Mouse (Mus musculus) erythroid progenitor cell, adult 5-6 weeks (primary cell): ENCODE results near the gene Neurod4. TPM values are rescaled to one million over a fixed set of nuclear protein-coding genes. Genes with fewer than 3 reads are reported as not detected.
"Not testable (repeated sequence)": the region's sequence is repeated elsewhere in the genome, so short reads cannot be mapped to it uniquely, and the experiment has no call there.

Experiments used
- ATAC-seq: replicated peaks from 2 replicates; pipeline ENCODE4 v1.8.0; 2016; ENCODE audit warnings: moderate number of reproducible peaks, mild to moderate bottlenecking, moderate TSS enrichment, inconsistent platforms; ENCODE audit not compliant: poor library complexity, low FRiP score, severe bottlenecking
- total RNA-seq, 2 experiments: library from RNA; stranded (forward) in 1 of 2; stranded (reverse) in 1 of 2; fragments of 150-400 nt in 1 of 2; fragments of 186-747, 209-891 nt in 1 of 2; gene quantifications; 2 replicates each; pipeline versions ENCODE4 v1.2.3 to v1.2.4; 2015 to 2017; ENCODE audit warnings: low replicate concordance in 2 of 2

The Neurod4 gene
- total RNA-seq (2015; ENCODE audit: low replicate concordance) (not detected in 2 replicates), total RNA-seq (2017; ENCODE audit: low replicate concordance) (not detected in 2 replicates)

GRCm38 (mm10) chr10:130280066-130280465 lies at the start of gene Neurod4:
TSS of gene Neurod4 (minus strand) at chr10:130280240.
- ATAC-seq = 0 out of 2 replicates have a peak, but pooled peaks have one; percentile 35

- no peak for ATAC-seq
These were observed 44.2 kb upstream of the Neurod4 start for GRCm38 (mm10) chr10:130324243-130324642.

DNA sequence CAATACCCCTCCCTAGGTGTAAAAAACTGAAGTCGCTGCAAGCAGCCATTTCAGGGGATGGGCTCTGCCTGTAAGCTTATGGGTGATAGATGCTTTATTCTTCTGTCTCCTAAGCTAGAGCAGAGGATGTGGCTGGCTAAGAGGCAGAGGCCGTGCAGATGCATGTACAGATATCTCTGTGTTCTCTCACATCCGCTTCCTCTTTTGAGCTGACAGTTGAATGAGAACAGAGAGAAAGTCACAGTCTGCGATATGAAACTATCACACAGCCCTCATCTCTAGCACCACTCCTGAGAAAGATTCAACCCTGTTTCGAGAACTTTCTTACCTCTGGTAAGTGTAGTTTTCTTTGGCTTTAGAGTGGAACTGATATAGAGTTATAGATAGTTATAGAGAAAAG lies 42.6 kb upstream of the Neurod4 start, which contains the start of gene Tespa1:
TSS of gene Tespa1 (plus strand) at position 234 of the 400 bp plus-strand sequence.
- no peak for ATAC-seq

DNA sequence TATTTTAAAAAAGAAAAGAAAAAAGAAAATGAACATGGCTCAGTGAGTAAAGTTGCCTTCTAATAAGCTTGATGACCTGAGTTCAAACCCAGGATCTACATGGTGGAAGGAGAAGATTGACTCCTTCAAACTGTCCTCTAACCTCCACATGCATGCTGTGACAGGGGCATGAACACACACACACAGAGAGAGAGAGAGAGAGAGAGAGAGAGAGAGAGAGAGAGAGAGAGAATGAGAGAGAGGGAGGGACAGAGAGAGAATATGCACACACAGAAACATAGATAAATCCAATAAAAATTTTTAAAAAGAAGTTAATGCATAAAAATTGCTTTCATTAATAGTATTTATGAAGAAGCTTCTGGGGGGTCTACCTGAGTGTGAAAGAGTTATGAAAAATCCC lies 42.0 kb upstream of the Neurod4 start:
- no peak for ATAC-seq

- ATAC-seq = no peak
These were observed 40.7 kb upstream of the Neurod4 start for GRCm38 (mm10) chr10:130320715-130321114.

- ATAC-seq = no peak
These were observed 38.7 kb upstream of the Neurod4 start for GRCm38 (mm10) chr10:130318720-130319119.

DNA sequence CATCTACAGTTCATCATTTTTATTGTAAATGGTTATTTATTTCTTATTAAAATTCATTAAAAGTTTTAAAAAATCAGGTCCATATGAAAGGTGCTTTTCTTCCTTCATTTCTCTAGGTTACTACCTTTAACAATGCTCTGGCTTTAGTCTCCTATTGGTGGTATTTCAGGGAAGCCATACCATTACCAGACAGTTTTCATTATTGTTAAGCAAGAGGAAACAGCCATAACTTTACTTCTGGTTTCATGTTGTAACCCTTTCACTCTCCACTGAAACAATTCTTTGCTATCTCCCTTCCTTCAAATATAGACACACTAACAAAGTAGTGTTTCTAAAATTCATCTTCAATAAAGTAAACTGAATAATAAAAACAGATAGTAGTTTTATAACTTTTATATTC lies 35.8 kb upstream of the Neurod4 start:
- no peak for ATAC-seq

DNA sequence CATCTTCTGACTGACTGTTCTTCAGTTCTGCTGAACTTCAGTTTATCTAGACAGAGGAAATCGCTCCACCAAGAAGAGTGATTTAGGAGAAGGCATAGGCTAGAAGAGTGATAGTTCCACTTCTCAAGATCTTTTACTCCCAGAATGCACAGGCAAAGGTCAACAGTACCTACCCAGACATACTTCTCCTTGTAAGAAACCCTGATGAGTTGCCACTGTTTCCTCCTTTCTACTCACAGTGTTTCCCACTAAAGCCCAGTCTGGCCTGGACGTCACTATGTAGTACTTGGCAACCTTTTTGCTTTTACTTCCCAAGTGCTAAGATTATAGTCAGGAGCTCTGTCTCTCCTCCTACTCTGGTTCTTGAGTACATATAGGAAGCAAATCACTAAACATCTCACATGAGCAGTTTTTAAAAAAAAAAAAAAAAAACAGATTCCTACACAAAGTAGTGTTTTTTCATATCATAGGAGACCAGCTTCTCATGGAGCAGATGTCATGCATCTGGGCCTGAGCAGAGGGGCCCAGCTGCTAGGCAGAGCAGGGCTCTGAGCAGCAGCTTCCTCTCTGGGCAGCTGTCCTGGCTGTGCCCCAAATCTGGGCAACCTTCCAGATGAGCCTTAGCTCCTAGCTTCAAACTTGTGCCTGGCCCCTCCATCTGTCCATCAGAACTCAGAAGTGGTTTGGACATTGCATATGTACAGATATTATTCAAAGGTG lies 34.2 kb upstream of the Neurod4 start:
- peak; percentile 54; the same call in 1 of the 2 replicates for ATAC-seq

DNA sequence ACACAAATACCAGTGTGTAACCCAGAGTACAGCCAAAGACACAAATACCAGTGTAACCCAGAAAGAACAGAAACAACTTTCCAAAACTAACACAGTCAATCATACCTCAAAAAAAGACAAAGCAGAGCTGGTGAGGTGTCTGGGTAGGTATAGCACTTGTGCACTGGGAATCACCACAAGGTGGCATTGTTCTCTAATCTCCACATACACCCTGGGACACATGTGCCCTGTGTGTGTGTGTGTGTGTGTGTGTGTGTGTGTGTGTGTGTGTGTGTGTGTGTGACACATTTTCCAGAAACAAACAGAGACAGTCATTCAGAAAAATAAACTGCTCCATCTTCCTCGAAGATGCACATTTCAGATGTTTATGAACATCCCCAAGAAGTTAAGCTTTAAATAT lies 33.5 kb upstream of the Neurod4 start:
- 0 out of 2 replicates have a peak, but pooled peaks have one; percentile 54 for ATAC-seq

GRCm38 (mm10) chr10:130311534-130312227 lies 31.6 kb upstream of the Neurod4 start:
- ATAC-seq = no peak

DNA sequence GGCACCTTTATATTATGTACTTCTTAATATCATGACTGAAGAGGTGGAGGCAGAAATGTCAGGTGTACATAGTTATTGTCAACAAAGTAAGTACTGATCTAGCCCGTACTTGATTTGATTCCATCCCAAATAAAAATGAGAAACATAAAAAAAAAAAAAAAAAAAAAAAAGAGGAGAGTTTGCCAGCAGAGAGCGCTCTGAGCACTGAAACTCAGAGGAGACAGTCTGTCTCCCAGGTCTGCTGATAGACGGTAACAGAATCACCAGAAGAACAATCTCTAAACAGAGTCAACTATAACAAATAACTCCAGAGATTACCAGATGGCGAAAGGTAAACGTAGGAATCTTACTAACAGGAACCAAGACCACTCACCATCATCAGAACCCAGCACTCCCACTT lies 24.1 kb upstream of the Neurod4 start:
- not testable (repeated sequence) for ATAC-seq

- ATAC-seq = not testable (repeated sequence)
These were observed 18.7 kb upstream of the Neurod4 start for GRCm38 (mm10) chr10:130298748-130299147.

GRCm38 (mm10) chr10:130293741-130294408 lies 13.8 kb upstream of the Neurod4 start:
- ATAC-seq = no peak

GRCm38 (mm10) chr10:130288007-130288406 lies 8.0 kb upstream of the Neurod4 start:
- ATAC-seq = no peak

DNA sequence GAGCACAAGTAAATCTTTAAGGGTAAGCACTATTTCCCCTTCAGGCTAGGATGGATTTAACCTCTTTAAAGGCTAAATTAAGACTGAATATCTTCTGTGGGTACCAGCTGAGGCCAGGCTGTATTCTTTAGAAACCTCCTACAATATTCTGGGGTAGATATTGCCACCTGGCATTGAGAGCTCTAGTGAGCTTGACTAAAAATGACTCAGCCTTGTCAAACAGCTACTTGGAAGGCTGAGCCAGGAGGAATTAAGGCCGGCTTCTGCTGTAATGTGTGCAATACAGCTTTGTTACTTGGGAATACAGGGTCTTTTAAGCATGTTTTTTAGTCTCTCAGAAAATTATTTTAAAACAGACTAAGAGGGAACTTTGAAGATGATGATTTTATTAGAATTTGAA lies 7.2 kb upstream of the Neurod4 start:
- no peak for ATAC-seq

GRCm38 (mm10) chr10:130281982-130282449 lies 2.0 kb upstream of the Neurod4 start:
- no peak for ATAC-seq

- no peak for ATAC-seq
These were observed 3.5 kb downstream of the Neurod4 start for GRCm38 (mm10) chr10:130276496-130276895.

DNA sequence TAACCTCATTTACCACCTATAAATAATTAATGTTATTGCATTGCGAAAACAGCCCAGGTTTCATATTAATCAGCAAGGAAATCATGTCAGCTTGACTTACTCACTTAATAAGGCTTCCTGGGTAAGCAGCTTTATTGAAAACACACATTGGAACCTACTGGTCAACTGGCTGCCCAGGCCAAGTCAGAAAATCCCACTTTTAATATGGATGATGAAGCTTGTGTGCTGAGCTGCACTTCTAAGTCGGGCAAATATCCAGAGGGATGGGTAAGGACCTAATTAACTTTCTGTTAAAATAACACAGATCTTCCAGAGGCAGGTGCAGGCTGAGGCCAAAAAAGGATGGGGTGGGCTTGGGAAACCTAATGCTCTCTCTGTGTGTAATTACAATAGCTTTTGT lies 4.3 kb downstream of the Neurod4 start:
- ATAC-seq = no peak

GRCm38 (mm10) chr10:130263203-130263602 lies 16.8 kb downstream of the Neurod4 start:
- ATAC-seq = no peak

- ATAC-seq = no peak
These were observed 20.6 kb downstream of the Neurod4 start for GRCm38 (mm10) chr10:130259483-130259882.
